Mouse (Mus musculus) macrophage (primary cell): Measurements from ENCODE around the gene Arvcf. TPM values are rescaled to one million over a fixed set of nuclear protein-coding genes. Genes with fewer than 3 reads are reported as not detected.

Source experiments
- H3K27ac ChIP-seq: fragments of 350-480 bp; formaldehyde crosslinking; 2 replicates; pipeline ENCODE4 v1.9.0; 2021
- H3K36me3 ChIP-seq: fragments of 350-480 bp; formaldehyde crosslinking; 2 replicates; pipeline ENCODE4 v1.9.0; 2021; ENCODE audit errors: inconsistent target
- H3K4me3 ChIP-seq: fragments of 350-480 bp; formaldehyde crosslinking; 2 replicates; pipeline ENCODE4 v1.9.0; 2021; ENCODE audit errors: inconsistent target
- H3K79me2 ChIP-seq: fragments of 350-480 bp; formaldehyde crosslinking; 2 replicates; pipeline ENCODE4 v1.9.0; 2021; ENCODE audit errors: inconsistent target
- WGBS: methylation state at CpG from one replicate; pipeline ENCODE4 v1.1.7; 2026; ENCODE audit warnings: inconsistent platforms; ENCODE audit not compliant: missing documents; 5-methylcytosine and 5-hydroxymethylcytosine counted together
- polyA plus RNA-seq: library from polyadenylated mRNA; stranded (reverse); fragments of 250-400 nt; gene quantifications from 3 replicates; pipeline ENCODE4 v1.2.4, GENCODE M21; 2018; ENCODE audit warnings: inconsistent platforms

The Arvcf gene
- polyA plus RNA-seq, 1 experiment from 2014 or later: 0.89 TPM

DNA sequence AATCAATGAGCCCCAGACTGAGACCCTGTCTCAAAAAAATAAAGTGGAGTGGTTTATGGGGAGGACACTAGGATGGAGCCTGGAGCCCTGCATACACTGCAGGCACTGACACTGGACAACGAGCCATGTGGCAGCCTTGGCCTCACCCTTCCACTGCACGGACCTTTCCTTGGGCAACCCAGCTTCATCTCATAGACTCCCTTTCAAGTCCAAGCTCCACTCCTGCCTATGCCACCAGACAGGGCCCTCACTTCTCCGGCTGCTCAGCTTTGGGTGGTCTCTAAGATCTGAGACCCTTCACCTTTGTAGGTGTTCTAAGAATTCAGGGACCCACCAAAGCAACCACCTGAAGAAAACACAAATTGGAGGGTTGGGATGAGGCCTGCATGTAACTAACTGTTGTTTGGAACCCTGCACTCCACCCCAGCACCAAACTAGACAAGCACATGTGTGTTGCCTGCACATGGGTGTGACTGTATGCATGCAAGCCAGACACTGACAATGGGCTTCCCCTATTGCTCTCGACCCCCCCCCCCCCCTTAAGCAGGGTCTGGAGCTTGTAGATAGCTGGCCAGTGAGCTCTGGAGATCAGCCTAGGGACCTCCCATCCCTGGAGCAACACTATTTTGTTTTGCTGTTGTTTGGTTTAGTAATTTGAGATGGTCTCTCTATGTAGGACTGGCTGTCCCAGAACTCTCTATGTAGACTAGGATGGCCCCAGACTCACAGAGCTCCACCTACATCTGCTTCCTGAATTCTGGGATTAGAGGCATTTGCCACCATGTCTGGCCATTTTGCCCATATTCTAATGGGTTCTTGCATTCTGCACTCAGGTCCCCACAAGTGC, 71.0 kb downstream of the Arvcf start:
- Histone ChIP-seq H3K27ac (peak overlapping the region; percentile 60), H3K36me3 (peaks cover 7% of the 10 kb centered on the region), H3K4me3 (no peak overlapping the region), H3K79me2 (peaks cover 82% of the 10 kb centered on the region)
- 74% methylated on average over 4 of the region's 4 CpGs for WGBS

DNA sequence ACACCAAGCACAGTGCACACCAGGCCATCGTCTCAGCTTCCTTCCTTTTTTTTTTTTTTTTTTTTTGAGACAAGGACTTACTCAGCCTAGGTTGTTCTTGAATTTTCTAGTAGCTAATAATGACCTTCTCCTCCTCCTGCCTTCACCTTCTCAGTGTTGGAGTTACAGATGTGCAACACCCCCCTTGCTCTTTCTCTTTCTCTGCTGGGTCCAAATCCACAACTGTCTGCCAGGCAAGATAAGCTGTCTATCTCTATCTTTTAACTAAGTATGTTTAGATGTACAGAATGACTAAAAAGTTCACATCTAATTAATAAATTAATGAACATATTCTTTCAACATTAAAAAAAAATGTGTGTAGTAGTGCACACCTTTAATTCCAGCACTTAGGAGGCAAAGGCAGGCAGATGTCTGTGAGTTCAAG, 71.6 kb downstream of the Arvcf start:
- no peak overlapping the region for H3K4me3 ChIP-seq
- peaks cover 7% of the 10 kb centered on the region for H3K36me3 ChIP-seq
- WGBS: no CpG with 5 or more reads among the region's 1 CpGs
- H3K79me2 ChIP-seq: peaks cover 82% of the 10 kb centered on the region
- H3K27ac ChIP-seq: peak overlapping the region; percentile 60

DNA sequence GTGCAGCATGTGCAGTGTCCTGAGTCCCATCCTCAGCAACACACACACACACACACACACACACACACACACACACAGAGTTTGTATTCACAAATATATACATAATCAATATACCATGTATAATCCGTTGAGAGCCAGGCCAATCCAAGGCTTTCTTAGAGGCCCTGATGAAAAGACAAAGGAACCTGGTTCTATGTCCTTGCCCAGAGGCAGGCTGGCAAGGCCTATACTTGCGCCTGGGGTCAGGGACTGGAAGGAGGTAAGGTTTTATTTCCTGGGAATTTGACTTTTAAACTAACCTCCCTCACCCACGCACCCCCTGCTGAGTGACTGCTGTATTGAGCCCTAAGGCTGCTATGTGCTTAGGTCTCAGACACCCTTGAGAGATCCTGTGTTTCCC, 72.6 kb downstream of the Arvcf start:
- no peak overlapping the region for H3K27ac ChIP-seq
- H3K79me2 ChIP-seq: peaks cover 82% of the 10 kb centered on the region
- no peak overlapping the region for H3K4me3 ChIP-seq
- WGBS: 92% methylated on average over 3 of the region's 3 CpGs
- peaks cover 7% of the 10 kb centered on the region for H3K36me3 ChIP-seq

DNA sequence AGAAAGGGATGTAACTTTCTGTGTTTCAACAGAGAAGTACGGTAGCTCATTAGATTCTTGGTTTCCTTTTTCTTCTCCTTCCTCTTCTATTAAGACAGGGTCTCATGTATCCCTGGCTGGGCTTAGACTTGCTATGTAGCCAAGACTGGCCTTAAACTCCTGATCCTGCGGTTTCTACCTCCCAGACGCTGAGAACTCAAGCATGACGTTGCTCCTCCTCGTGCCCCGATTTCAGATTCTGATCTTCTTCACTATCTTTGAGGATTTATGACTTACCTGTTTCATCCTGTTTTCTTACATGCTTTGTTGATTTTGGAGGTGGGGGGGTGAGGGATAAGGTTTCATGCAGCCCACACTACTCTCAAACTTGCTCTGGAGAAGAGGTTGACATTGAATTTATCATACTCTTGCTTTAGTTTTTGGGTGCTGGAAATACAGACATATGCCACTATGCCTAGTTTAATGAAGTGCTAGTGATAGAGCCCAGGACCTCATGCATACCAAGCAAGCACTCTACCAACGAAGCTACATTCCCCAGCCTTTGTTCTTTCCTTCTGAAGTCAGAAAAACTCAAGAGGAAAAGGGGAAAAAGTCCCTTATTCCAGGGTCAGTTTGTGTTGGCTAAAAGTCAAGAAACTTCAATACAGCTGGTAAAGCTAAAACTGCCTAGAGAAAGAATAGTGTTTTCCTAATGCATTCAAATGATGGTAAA, 75.4 kb downstream of the Arvcf start:
- 79% methylated on average over 7 of the region's 7 CpGs for WGBS
- Histone ChIP-seq H3K36me3 (peaks cover 7% of the 10 kb centered on the region), H3K79me2 (peaks cover 75% of the 10 kb centered on the region), H3K27ac (no peak overlapping the region), H3K4me3 (no peak overlapping the region)

DNA sequence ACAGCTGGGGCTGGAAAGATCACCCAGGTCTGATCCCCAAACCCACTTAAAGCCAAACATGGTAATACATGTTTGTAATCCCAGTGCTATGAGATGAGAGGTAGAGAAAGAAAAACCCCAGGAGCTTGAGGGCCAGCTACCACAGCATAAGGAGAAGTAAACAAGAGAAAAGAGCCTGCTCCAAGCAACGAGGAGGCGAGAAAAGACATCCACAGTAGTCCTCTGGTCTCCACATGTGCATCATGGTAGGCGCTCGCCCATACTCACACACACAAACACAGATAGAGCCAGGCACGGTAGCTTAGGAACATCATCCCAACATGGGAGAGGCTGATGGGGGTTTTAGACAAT, 75.9 kb downstream of the Arvcf start:
- H3K79me2 ChIP-seq: peaks cover 70% of the 10 kb centered on the region
- WGBS: 100% methylated on average over 3 of the region's 5 CpGs
- H3K27ac ChIP-seq: no peak overlapping the region
- H3K36me3 ChIP-seq: peaks cover 7% of the 10 kb centered on the region
- no peak overlapping the region for H3K4me3 ChIP-seq

DNA sequence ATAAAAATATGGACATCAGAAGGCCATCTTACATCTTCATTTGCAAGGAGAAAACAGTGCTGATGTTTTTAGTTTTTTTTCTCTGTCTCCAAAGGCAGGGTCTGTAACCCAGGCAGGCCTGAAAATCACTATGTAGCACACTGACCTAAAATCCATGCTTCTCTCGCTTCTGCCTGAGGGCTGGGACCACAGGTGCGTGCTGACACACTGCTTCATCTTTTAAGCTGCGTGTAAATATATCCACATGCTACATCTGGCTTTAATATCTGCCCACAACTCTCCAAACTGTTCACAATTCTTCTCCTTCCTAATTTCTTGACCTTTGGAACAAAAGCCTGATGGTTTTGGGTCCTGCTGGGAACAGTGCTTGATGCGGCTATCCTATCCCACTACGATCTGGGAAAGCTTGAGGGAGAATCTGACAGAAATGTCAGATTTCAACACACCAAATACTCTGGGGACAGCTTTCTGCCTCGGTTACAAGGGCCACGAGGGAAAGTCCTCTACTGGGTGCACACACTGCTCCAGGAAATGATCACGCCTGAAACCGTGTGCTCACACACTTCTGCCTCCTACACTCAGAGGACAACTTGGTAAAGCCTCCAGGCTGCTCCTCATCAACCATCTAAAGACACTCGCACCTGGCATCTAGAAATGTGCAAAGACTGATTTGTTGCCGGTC, 76.5 kb downstream of the Arvcf start:
- Histone ChIP-seq H3K27ac (peak overlapping the region; percentile 68; the same call in 1 of the 2 replicates), H3K4me3 (no peak overlapping the region)
- 68% methylated on average over 11 of the region's 11 CpGs for WGBS

DNA sequence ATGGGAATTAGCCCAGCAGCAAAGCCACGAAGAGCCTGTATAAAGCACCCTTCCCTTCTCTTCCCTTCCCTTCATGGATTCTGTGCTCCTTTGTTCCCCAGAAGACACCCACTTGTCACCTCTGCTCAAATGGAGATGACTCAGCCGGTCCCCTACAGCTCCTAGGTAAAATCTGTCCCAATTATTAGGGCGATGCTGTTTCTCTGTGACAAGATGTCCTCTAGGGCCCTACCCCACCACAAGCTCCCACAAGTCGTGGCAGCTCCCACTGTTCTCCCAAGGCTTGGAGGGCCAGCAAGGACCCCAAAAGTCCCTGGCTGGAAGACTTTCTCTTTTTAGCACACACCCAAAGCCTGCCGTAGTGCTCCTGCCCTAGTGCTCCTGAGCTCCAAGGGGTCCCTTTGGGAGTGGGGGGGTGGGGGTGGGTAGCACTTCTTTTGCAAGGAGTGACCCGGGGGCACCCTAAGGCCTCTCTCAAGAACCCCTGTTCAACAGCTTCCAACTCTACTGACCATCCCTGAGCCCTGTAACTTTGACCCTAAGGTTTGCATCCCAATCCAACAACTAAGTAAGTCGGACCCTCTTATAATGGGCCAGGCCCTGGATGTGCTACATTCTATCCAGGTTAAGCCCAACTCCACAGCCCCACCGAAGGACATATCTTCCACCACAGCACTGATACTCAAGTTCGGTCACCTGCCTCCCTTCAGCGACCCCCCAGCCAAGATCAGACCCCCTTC, 77.7 kb downstream of the Arvcf start:
- peaks cover 7% of the 10 kb centered on the region for H3K36me3 ChIP-seq
- H3K79me2 ChIP-seq: peaks cover 61% of the 10 kb centered on the region
- 17% methylated on average over 10 of the region's 10 CpGs for WGBS
- peak overlapping the region; percentile 68 for H3K27ac ChIP-seq
- peak overlapping the region; percentile 85 for H3K4me3 ChIP-seq

More for the DNA sequence above, 76.5 kb downstream of the Arvcf start:
- peaks cover 7% of the 10 kb centered on the region for H3K36me3 ChIP-seq
- H3K79me2 ChIP-seq: peaks cover 68% of the 10 kb centered on the region

DNA sequence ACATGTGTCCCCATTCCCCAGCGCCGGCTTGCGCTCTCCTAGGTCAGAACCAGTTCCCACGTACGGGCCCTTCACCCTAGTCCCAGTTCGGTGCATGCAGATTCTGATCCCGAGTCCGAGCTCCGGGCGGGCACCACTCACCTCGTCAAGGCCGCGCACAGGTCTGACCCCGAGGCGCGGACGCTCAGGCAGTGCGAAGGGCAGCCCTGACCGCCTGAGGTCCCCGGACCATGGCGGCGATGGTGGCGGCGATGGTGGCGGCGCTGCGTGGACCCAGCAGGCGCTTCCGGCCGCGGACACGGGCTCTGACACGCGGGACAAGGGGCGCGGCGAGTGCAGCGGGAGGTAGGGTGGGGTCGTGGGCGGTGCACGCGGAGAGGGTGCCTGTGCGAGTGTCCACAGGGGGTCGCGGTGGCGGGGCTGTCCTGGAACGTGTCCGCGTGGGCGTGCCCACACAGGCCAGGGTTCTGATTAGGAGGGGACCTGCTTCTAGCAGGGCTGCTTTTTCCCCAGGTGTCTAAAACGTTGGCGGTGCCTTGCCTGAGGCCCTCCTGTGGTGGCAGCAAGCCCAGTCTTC, 78.3 kb downstream of the Arvcf start, which contains the start of gene Txnrd2:
Txnrd2 (plus strand) TSS at position 170 of the 577 bp plus-strand sequence.
- peak within 1 kb of the TSS; percentile 85 for H3K4me3 ChIP-seq
- peaks cover 6% of the 10 kb centered on the region for H3K36me3 ChIP-seq

DNA sequence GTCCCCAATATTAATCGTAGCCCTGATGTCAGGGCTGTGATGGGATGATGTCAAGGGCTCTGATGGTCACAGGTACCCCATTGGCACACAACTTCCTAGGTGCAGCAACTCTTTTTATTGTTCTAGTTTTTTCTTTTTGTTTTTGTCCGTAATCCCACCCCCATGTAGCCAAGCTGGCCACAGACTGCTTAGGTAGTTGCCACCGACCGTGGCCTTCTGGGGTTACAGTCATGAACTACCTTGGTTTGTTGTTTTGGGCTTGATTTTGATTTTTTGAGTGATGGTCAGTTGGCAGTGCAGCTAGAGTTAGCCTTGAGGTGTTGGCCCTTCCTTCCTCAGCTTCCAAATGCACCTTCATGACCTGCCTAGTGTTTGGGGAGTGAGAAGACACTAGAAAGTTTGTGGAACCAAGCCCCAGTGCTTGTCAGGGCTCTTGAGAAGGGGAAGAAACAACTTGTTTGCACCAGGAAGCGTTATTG, 78.9 kb downstream of the Arvcf start, which contains the start of gene Comt:
Comt (minus strand) TSS at position 51 of the 479 bp plus-strand sequence.
- 51% methylated on average over 5 of the region's 5 CpGs for WGBS
- H3K27ac ChIP-seq: peak within 1 kb of the TSS; percentile 68
- peaks cover 49% of the 10 kb centered on the region for H3K79me2 ChIP-seq
- peaks cover under 1% of the 10 kb centered on the region for H3K36me3 ChIP-seq
- H3K4me3 ChIP-seq: peak within 1 kb of the TSS; percentile 85

More for the DNA sequence above, 78.3 kb downstream of the Arvcf start, which contains the start of gene Txnrd2:
- WGBS: under 1% methylated on average over 52 of the region's 52 CpGs
- peak within 1 kb of the TSS; percentile 68 for H3K27ac ChIP-seq
- peaks cover 55% of the 10 kb centered on the region for H3K79me2 ChIP-seq

DNA sequence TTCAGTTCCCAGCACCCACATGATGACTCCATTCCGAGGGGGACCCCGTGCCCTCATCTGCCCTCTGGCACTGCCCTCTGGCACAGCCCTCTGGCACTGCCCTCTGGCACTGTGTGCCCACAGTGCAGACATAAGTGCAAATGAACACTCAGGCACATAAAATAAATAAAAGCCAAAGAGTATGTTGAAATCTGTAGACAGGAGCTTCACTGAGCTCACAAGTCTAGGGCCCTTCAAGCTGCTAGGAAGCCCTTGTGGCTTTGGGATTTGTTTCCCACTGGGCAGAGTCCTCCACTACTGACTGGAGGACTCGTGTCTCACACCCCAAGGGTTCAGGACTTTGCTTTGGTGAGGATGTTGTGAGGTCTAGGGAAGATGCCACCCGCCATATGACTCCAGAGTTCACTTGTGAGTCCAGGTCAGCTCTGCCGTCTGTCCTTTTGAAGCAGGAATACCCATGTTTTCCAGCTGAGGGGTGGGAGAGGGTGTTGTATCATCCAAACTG, 80.1 kb downstream of the Arvcf start:
- Histone ChIP-seq H3K4me3 (no peak overlapping the region), H3K79me2 (peaks cover 39% of the 10 kb centered on the region), H3K36me3 (no peaks in the 10 kb centered on the region), H3K27ac (no peak overlapping the region)
- WGBS: 98% methylated on average over 5 of the region's 5 CpGs

DNA sequence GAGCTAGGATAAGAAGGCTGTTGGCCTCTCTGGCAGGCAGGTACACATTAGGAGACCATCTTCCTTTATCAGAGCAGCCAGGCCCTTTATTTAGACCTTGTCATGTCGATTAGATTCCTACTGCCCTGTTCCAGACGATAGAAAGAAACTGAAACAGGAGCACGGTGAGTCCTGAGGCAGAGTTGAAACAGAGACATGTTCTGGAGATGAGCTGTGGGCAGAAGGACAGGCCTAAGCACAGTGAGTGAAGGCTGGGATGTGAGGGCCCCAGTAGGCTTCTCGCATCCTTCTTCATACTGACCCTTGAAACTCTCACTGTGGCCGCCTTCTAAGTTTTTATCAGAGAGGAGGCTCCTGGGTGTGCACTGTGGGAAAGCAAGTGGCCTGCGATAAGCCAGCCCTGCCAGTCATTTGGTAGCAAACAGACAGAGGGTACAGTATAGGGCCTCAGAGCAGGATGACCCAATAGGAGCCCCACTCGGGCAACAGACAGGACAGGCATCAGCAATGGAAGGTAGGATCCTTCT, 80.6 kb downstream of the Arvcf start:
- Histone ChIP-seq H3K4me3 (no peak overlapping the region), H3K79me2 (peaks cover 34% of the 10 kb centered on the region), H3K27ac (no peak overlapping the region), H3K36me3 (no peaks in the 10 kb centered on the region)
- 95% methylated on average over 7 of the region's 7 CpGs for WGBS

DNA sequence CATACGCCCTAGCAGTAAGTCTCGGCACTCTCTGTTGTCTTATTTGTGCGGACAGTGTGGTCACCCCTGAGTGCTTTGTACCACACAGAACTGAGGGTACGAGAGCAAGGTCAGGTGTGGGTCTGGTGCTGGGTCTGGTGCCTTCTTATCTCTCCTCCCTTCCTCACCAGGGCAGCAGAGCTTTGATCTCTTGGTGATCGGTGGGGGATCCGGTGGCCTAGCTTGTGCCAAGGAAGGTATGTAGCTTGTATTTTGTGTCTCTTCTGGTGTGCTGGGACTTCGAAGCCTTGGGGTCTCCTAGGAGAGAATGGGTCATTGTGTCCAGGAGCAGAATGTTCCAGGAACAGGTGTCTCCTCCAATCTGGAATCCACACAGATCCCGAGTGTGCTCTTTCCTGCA, 81.7 kb downstream of the Arvcf start:
- Histone ChIP-seq H3K79me2 (peaks cover 24% of the 10 kb centered on the region), H3K4me3 (no peak overlapping the region), H3K27ac (no peak overlapping the region), H3K36me3 (no peaks in the 10 kb centered on the region)
- WGBS: 87% methylated on average over 6 of the region's 8 CpGs

DNA sequence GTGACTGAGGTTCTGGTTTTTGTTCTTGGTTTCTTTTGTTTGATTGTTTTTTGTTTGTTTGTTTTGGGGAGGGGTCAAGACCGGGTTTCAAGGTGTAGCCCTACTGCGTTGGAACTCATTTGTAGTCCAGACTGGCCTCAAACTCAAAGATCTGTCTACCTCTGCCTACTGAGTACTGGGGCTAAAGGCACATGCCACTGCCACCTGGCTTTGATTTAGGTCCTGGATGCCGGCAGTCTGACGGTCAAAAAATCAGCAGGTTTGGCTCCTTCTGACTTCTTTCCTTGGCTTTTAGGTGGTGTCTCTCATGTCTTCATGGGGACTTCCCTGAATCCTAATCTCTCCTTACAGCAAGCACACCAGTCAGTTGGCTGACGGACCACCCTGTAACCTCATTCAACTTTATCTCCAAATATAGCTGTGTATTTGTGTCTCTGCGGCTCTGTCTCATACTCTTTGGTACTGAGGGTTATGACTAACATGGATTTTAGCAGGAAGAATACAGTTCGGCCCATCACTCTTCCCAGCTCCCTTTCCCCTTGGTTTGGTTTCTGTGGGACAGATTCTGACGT, 82.7 kb downstream of the Arvcf start:
- Histone ChIP-seq H3K27ac (no peak overlapping the region), H3K4me3 (no peak overlapping the region), H3K79me2 (peaks cover 13% of the 10 kb centered on the region), H3K36me3 (no peaks in the 10 kb centered on the region)
- 94% methylated on average over 8 of the region's 8 CpGs for WGBS
